In the genomic region with DNA sequence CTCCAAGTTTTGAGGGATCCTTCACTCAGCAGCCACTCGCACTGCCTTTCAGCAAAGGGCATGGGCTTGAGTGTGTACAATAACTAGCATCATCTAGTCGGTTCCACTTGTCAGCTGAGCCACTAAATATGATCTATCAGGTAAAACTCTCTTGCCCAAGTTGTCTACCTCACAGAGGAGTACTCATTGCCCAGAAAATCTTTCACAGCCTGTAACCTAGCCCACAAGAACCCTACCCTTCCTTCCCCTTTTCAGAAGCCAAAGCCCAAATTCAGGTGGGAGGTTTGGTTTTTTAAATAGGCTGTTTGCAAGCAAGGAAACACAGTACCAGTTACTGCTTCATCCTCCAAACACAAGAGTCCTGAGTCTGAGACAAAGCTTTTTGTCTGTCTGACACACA, we compare ENCODE assay signal across 18 mouse cellular contexts. TPM values are rescaled to one million over a fixed set of nuclear protein-coding genes. Genes with fewer than 3 reads are reported as not detected.
DNase-seq lines count a peak whose midpoint lies in the region; ATAC-seq lines count a peak whose summit lies in the region.
"Had no signal": no experiment of that assay in that cellular context is flagged by ENCODE, and none has a peak within 500 bp of the region (broad histone marks: within the 10 kb centered on the region; RNA-seq: fewer than 3 reads in every experiment).

No protein-coding gene starts in this region.

- peak; percentile 52 for DNase-seq in heart, adult 11 months
- DNase-seq in heart, adult 9 months (ENCODE audit: low spot score in 2 of 2), result no peak
- no peak for DNase-seq in thymus, adult 18-20 months
- no peak for DNase-seq in urinary bladder, postnatal 36 days (ENCODE audit: low spot score in 2 of 2)
- DNase-seq in MN1 (ENCODE audit: low spot score), result no peak
- DNase-seq: adrenal gland, adult 8-10 months; adrenal gland, postnatal 25 days; B cell, adult 2 months; cerebellum, adult 18-20 months; cerebellum, adult 9-10 months; cerebellum, postnatal 14 days; gastrocnemius, postnatal 10 days; heart, adult 2 months had no signal

- peak; percentile 74 to 78 for ATAC-seq in hematopoietic stem cell, adult 5-6 weeks (replicated peaks in 1 of 2; ENCODE audit: insufficient read depth in 1 of 2, low FRiP score in 2 of 2, low TSS enrichment in 1 of 2, low read depth in 1 of 2, poor library complexity in 2 of 2, severe bottlenecking in 2 of 2)
- peak; percentile 54 for ATAC-seq in megakaryocyte progenitor cell, adult 5-6 weeks (replicated peaks; ENCODE audit: poor library complexity)
- ATAC-seq: forebrain, embryonic 14.5 days; hindbrain, embryonic 16.5 days; intestine, embryonic 15.5 days had no signal

RNA-seq across cellular contexts. Expression of gene Lin54, which starts 13.3 kb away (rescaled TPM):
- 27.6 and 37.5 TPM in 2 replicates for total RNA-seq in hematopoietic stem cell, adult 5-6 weeks (2017)
- total RNA-seq in megakaryocyte progenitor cell, adult 5-6 weeks (2015), result 25.5 and 31.1 TPM in 2 replicates
- total RNA-seq in megakaryocyte progenitor cell, adult 5-6 weeks (2017), result 30.1 and 44.3 TPM in 2 replicates

RNA-seq across cellular contexts. Expression of gene Cops4, which starts 31.0 kb away (rescaled TPM):
- 117 and 166 TPM in 2 replicates for total RNA-seq in hematopoietic stem cell, adult 5-6 weeks (2017)
- total RNA-seq in megakaryocyte progenitor cell, adult 5-6 weeks (2015), result 87.1 and 98.6 TPM in 2 replicates
- 137 and 159 TPM in 2 replicates for total RNA-seq in megakaryocyte progenitor cell, adult 5-6 weeks (2017)
